Mouse (Mus musculus): ENCODE measurements around the gene Vamp4. TPM values are rescaled to one million over a fixed set of nuclear protein-coding genes. Genes with fewer than 3 reads are reported as not detected.
"Not testable (repeated sequence)": the region's sequence is repeated elsewhere in the genome, so short reads cannot be mapped to it uniquely, and the experiment has no call there.

Vamp4 gene
- total and polyA plus RNA-seq, 3 experiments = 9.6 to 17.1 TPM; not detected in 1

DNA sequence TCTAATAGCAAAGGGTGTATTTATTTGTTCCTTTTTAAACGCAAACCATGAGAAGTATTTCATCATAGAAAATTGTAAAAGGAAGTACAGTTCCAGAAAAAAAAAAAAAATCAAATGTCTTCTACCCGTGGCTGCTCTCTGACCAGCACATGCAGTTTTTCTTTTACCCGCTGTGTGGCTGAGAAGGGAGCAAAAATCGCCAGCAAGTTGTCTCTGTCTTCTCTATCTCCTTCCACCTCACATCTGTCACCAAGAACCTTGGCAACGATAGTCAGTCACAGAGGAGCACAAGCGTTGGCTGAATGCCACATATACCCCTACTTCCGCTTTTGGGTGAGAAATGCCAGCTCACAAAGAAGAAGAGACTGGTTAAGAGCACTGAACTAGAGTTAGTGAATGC, 54.9 kb downstream of the Vamp4 start (continued):
- no peak for TF ChIP-seq NRF1 (IDR thresholded peaks at IDR 0.05; ENCODE audit: insufficient read depth, low read depth, low read length, poor library complexity, severe bottlenecking)
- TF ChIP-seq EP300 (IDR thresholded peaks at IDR 0.05; ENCODE audit: low read depth in 1 of 2, low read length in 2 of 2) = no peak
- no peak for TF ChIP-seq POLR2AphosphoS5 (IDR thresholded peaks at IDR 0.05; ENCODE audit: borderline replicate concordance, low read depth, low read length)
- TF ChIP-seq MEF2A (IDR thresholded peaks at IDR 0.05; ENCODE audit: extremely low read depth, insufficient replicate concordance, low read depth, low read length, poor library complexity, severe bottlenecking) = no peak
- no peak for TF ChIP-seq CHD2 (IDR thresholded peaks at IDR 0.05; ENCODE audit: low read length)
- no peak for TF ChIP-seq GATA1 (IDR thresholded peaks at IDR 0.05; ENCODE audit: low read depth, low read length)
- no peak for TF ChIP-seq ZMIZ1 (IDR thresholded peaks at IDR 0.05; ENCODE audit: low read depth, low read length)
- TF ChIP-seq UBTF (IDR thresholded peaks at IDR 0.05; ENCODE audit: borderline replicate concordance, insufficient read depth, low read depth, low read length) = no peak

GRCm38 (mm10) chr1:162627821-162628220, 57.5 kb downstream of the Vamp4 start:
- not testable (repeated sequence) for DNase-seq (ENCODE audit: low read depth, low spot score); H3K79me2 ChIP-seq (ENCODE audit: control insufficient read depth, insufficient read depth, low read length, poor library complexity); H3K36me3 ChIP-seq (ENCODE audit: control insufficient read depth in 1 of 2, insufficient read depth in 2 of 2, low read length in 2 of 2); H3K27me3 ChIP-seq (ENCODE audit: control insufficient read depth in 1 of 2, insufficient read depth in 2 of 2, low read length in 2 of 2); H3K27ac ChIP-seq (ENCODE audit: control insufficient read depth, low read depth, low read length); H3K4me3 ChIP-seq (ENCODE audit: control insufficient read depth in 1 of 2, insufficient read depth in 1 of 2, low read depth in 2 of 2, low read length in 2 of 2); H3K9ac ChIP-seq (ENCODE audit: control insufficient read depth, low read depth, low read length, poor library complexity, severe bottlenecking); H3K9me3 ChIP-seq (replicated peaks; ENCODE audit: insufficient read depth, low read length)
- peaks cover 0 to 14% of the 10 kb centered on the region in 2 experiments; a peak in 2 of 4 replicates for H3K4me1 ChIP-seq (ENCODE audit: control insufficient read depth in 1 of 2, insufficient read depth in 2 of 2, low read length in 2 of 2)

GRCm38 (mm10) chr1:162628326-162628725, 58.0 kb downstream of the Vamp4 start:
- H3K79me2 ChIP-seq (ENCODE audit: control insufficient read depth, insufficient read depth, low read length, poor library complexity); H3K36me3 ChIP-seq (ENCODE audit: control insufficient read depth in 1 of 2, insufficient read depth in 2 of 2, low read length in 2 of 2); H3K27ac ChIP-seq (ENCODE audit: control insufficient read depth, low read depth, low read length); H3K9me3 ChIP-seq (replicated peaks; ENCODE audit: insufficient read depth, low read length); H3K4me3 ChIP-seq (ENCODE audit: control insufficient read depth in 1 of 2, insufficient read depth in 1 of 2, low read depth in 2 of 2, low read length in 2 of 2); DNase-seq (ENCODE audit: low read depth, low spot score); H3K9ac ChIP-seq (ENCODE audit: control insufficient read depth, low read depth, low read length, poor library complexity, severe bottlenecking); H3K27me3 ChIP-seq (ENCODE audit: control insufficient read depth in 1 of 2, insufficient read depth in 2 of 2, low read length in 2 of 2): not testable (repeated sequence)
- peaks cover 0 to 14% of the 10 kb centered on the region in 2 experiments; a peak in 2 of 4 replicates for H3K4me1 ChIP-seq (ENCODE audit: control insufficient read depth in 1 of 2, insufficient read depth in 2 of 2, low read length in 2 of 2)

DNA sequence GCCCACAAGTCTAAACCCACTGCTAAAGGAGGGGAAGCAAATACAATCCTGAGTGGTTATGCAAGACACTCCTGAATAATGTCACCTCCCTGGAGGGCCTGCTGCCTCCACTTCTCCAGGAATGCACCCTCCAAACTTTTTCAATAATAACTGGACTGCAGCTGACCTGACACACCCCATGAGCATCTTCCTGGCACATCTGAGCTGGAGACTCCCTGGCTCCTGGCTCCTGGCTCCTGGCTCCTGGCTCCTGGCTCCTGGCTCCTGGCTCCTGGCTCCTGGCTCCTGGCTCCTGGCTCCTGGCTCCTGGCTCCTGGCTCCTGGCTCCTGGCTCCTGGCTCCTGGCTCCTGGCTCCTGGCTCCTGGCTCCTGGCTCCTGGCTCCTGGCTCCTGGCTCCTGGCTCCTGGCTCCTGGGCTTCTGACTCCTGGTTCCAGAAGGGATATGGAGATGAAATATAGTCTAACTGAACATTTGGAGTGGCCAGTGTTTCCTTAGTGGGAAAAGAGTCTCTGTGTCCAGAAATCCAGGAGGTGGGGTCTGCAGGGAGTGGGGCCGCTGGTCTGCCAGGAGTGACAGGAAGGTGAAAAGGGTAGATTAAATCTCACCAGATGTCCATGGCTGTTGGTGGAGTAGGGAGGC, 65.1 kb downstream of the Vamp4 start:
- not testable (repeated sequence) for H3K36me3 ChIP-seq (ENCODE audit: control insufficient read depth in 1 of 2, insufficient read depth in 2 of 2, low read length in 2 of 2); H3K9ac ChIP-seq (ENCODE audit: control insufficient read depth, low read depth, low read length, poor library complexity, severe bottlenecking); DNase-seq (ENCODE audit: low read depth, low spot score); H3K9me3 ChIP-seq (replicated peaks; ENCODE audit: insufficient read depth, low read length); H3K27me3 ChIP-seq (ENCODE audit: control insufficient read depth in 1 of 2, insufficient read depth in 2 of 2, low read length in 2 of 2); H3K79me2 ChIP-seq (ENCODE audit: control insufficient read depth, insufficient read depth, low read length, poor library complexity); H3K4me3 ChIP-seq (ENCODE audit: control insufficient read depth in 1 of 2, insufficient read depth in 1 of 2, low read depth in 2 of 2, low read length in 2 of 2); H3K27ac ChIP-seq (ENCODE audit: control insufficient read depth, low read depth, low read length); H3K4me1 ChIP-seq (ENCODE audit: control insufficient read depth in 1 of 2, insufficient read depth in 2 of 2, low read length in 2 of 2)

Measured in MEL (cell line).